9 mouse cellular contexts compared by ENCODE assay signal in genomic region chr1:63182636-63183270, GRCm38 (mm10). TPM values are rescaled to one million over a fixed set of nuclear protein-coding genes. Genes with fewer than 3 reads are reported as not detected.
DNase-seq lines count a peak whose midpoint lies in the region; ATAC-seq and TF ChIP-seq lines count a peak whose summit lies in the region.
"Had no signal": no experiment of that assay in that cellular context is flagged by ENCODE, and none has a peak within 500 bp of the region (broad histone marks: within the 10 kb centered on the region; RNA-seq: fewer than 3 reads in every experiment).

No protein-coding gene starts in this region.

- DNase-seq in intestine, embryonic 14.5 days (ENCODE audit: low spot score): peak; percentile 81
- no peak for DNase-seq in G1E (ENCODE audit: low spot score)
- peak; percentile 53 to 66 for DNase-seq in cerebellum, postnatal 36 days
- DNase-seq in gastrocnemius, postnatal 14 days: peak; percentile 35
- peak; percentile 68 to 73 for DNase-seq in left cerebral cortex, adult 18-20 months (ENCODE audit: low spot score in 2 of 2)
- DNase-seq in midbrain, postnatal 0 days (ENCODE audit: low spot score): peak; percentile 71
- peak; percentile 43 to 46 for DNase-seq in urinary bladder, postnatal 36 days (ENCODE audit: low spot score in 2 of 2)

- no peak overlapping the region for H3K4me2 ChIP-seq in intestine, embryonic 14.5 days (ENCODE audit: low read length)
- no peak overlapping the region for H3K4me2 ChIP-seq in intestine, embryonic 15.5 days (replicated peaks)
- no peak overlapping the region for H3K4me2 ChIP-seq in midbrain, postnatal 0 days (ENCODE audit: low read depth, low read length, poor library complexity, severe bottlenecking)
- H3K4me2 ChIP-seq: hindbrain, embryonic 15.5 days had no signal

- ATAC-seq in intestine, embryonic 14.5 days (replicated peaks; ENCODE audit: low FRiP score, low TSS enrichment, low read depth): no peak
- ATAC-seq in intestine, embryonic 15.5 days: no peak
- ATAC-seq in G1E (ENCODE audit: extremely low read depth, insufficient number of reproducible peaks, low FRiP score, poor library complexity, severe bottlenecking): no peak
- ATAC-seq in midbrain, postnatal 0 days (ENCODE audit: low FRiP score): no peak

- WGBS in intestine, embryonic 14.5 days: 58% methylated on average over 10 of the region's 10 CpGs
- WGBS in intestine, embryonic 15.5 days: 62% methylated on average over 10 of the region's 10 CpGs
- 46% methylated on average over 10 of the region's 10 CpGs for whole genome bisulfite sequencing in midbrain, postnatal 0 days

- no peaks in the 10 kb centered on the region for H3K27me3 ChIP-seq in intestine, embryonic 14.5 days (replicated peaks; ENCODE audit: control insufficient read depth, insufficient read depth, low read length)
- no peaks in the 10 kb centered on the region for H3K27me3 ChIP-seq in intestine, embryonic 15.5 days (replicated peaks)
- H3K27me3 ChIP-seq in G1E (ENCODE audit: insufficient read depth, low read length): no peaks in the 10 kb centered on the region
- H3K27me3 ChIP-seq in midbrain, postnatal 0 days (ENCODE audit: insufficient read depth, low read length): no peaks in the 10 kb centered on the region
- H3K27me3 ChIP-seq: hindbrain, embryonic 15.5 days had no signal

- H3K9ac ChIP-seq in intestine, embryonic 14.5 days (ENCODE audit: low read length): no peak overlapping the region
- no peak overlapping the region for H3K9ac ChIP-seq in intestine, embryonic 15.5 days
- H3K9ac ChIP-seq in midbrain, postnatal 0 days (replicated peaks; ENCODE audit: low read length, poor library complexity, severe bottlenecking): no peak overlapping the region
- H3K9ac ChIP-seq: hindbrain, embryonic 15.5 days had no signal

- H3K36me3 ChIP-seq in intestine, embryonic 14.5 days (ENCODE audit: control insufficient read depth, insufficient read depth, low read length): peaks cover 29% of the 10 kb centered on the region
- H3K36me3 ChIP-seq in intestine, embryonic 15.5 days: peaks cover 5% of the 10 kb centered on the region
- peaks cover 47% of the 10 kb centered on the region for H3K36me3 ChIP-seq in G1E (replicated peaks)
- 0 out of 2 replicates have a peak, but pooled peaks cover 3% of the 10 kb centered on the region for H3K36me3 ChIP-seq in midbrain, postnatal 0 days (ENCODE audit: insufficient read depth, low read length)

- TF ChIP-seq CTCF in G1E (IDR thresholded peaks at IDR 0.05; ENCODE audit: low read depth, low read length): peak; percentile 45
- TF ChIP-seq CTCF in midbrain, postnatal 0 days (IDR thresholded peaks at IDR 0.05): peak; percentile 90

- no peak overlapping the region for H3K4me3 ChIP-seq in intestine, embryonic 14.5 days (ENCODE audit: low read depth, low read length)
- H3K4me3 ChIP-seq in intestine, embryonic 15.5 days (replicated peaks): no peak overlapping the region
- H3K4me3 ChIP-seq in G1E (ENCODE audit: low read depth, low read length): no peak overlapping the region
- no peak overlapping the region for H3K4me3 ChIP-seq in midbrain, postnatal 0 days (ENCODE audit: low read depth, low read length)
- H3K4me3 ChIP-seq: hindbrain, embryonic 15.5 days had no signal

- H3K4me1 ChIP-seq in intestine, embryonic 14.5 days (replicated peaks; ENCODE audit: control insufficient read depth, insufficient read depth, low read length): peaks cover 9% of the 10 kb centered on the region
- H3K4me1 ChIP-seq in intestine, embryonic 15.5 days (replicated peaks): peaks cover 6% of the 10 kb centered on the region; the same call in 1 of the 2 replicates
- H3K4me1 ChIP-seq in G1E (ENCODE audit: insufficient read depth, low read depth, low read length): peaks cover 33% of the 10 kb centered on the region
- peaks cover 8% of the 10 kb centered on the region; the same call in 1 of the 2 replicates for H3K4me1 ChIP-seq in midbrain, postnatal 0 days (ENCODE audit: insufficient read depth, low read length)

- no peaks in the 10 kb centered on the region for H3K9me3 ChIP-seq in intestine, embryonic 14.5 days (ENCODE audit: control insufficient read depth, low read length)
- no peaks in the 10 kb centered on the region for H3K9me3 ChIP-seq in intestine, embryonic 15.5 days
- no peaks in the 10 kb centered on the region for H3K9me3 ChIP-seq in G1E (replicated peaks)
- no peaks in the 10 kb centered on the region for H3K9me3 ChIP-seq in midbrain, postnatal 0 days (ENCODE audit: low read length)
- H3K9me3 ChIP-seq: hindbrain, embryonic 15.5 days had no signal

- no peak overlapping the region for H3K27ac ChIP-seq in intestine, embryonic 14.5 days (ENCODE audit: low read depth)
- no peak overlapping the region for H3K27ac ChIP-seq in intestine, embryonic 15.5 days
- no peak overlapping the region for H3K27ac ChIP-seq in midbrain, postnatal 0 days (ENCODE audit: low read depth, low read length)
- H3K27ac ChIP-seq: hindbrain, embryonic 15.5 days had no signal

- intact Hi-C loops in gastrocnemius, postnatal 14 days (cut with DNase I; ENCODE audit: low total_unique reads): loop anchor here (10.0 kb wide), 1 partner anchor 72 kb away; no protein-coding TSS in a partner anchor

RNA-seq across cellular contexts. Expression of gene Ndufs1, which starts 6.1 kb away (rescaled TPM):
- 140 and 146 TPM in 2 replicates for polyA plus RNA-seq in intestine, embryonic 14.5 days (2014; fragmentation: Nextera tagmentation; extraction: Ambion mirVana)
- 168 and 169 TPM in 2 replicates for polyA plus RNA-seq in intestine, embryonic 15.5 days (2015; fragmentation: Nextera tagmentation; extraction: Ambion mirVana)
- total RNA-seq in G1E (2014; fragmentation: Nextera tagmentation) (176 and 217 TPM in 2 replicates), G1E (2017) (301 and 302 TPM in 2 replicates)
- polyA plus RNA-seq in G1E (2012): 57.4 and 85.7 TPM in 2 replicates
- 100 to 1,000 TPM; 328 to 405 TPM for total RNA-seq in gastrocnemius, postnatal 14 days (2021)
- total RNA-seq in left cerebral cortex, adult 18-20 months (2021): 100 to 1,000 TPM; 150 to 159 TPM
- 117 and 137 TPM in 2 replicates for total RNA-seq in midbrain, postnatal 0 days (2014; rRNA removed)
- polyA plus RNA-seq in midbrain, postnatal 0 days (2015; fragmentation: Nextera tagmentation; extraction: Ambion mirVana): 128 and 134 TPM in 2 replicates

RNA-seq across cellular contexts. Expression of gene Eef1b2, which starts 6.1 kb away (rescaled TPM):
- 798 and 813 TPM in 2 replicates for polyA plus RNA-seq in intestine, embryonic 14.5 days (2014; fragmentation: Nextera tagmentation; extraction: Ambion mirVana)
- polyA plus RNA-seq in intestine, embryonic 15.5 days (2015; fragmentation: Nextera tagmentation; extraction: Ambion mirVana): 545 and 642 TPM in 2 replicates
- total RNA-seq in G1E (2014; fragmentation: Nextera tagmentation): 533 and 593 TPM in 2 replicates
- total RNA-seq in G1E (2017): 2,744 and 2,961 TPM in 2 replicates
- 380 and 673 TPM in 2 replicates for polyA plus RNA-seq in G1E (2012)
- total RNA-seq in gastrocnemius, postnatal 14 days (2021): 100 to 1,000 TPM; 386 to 417 TPM
- total RNA-seq in left cerebral cortex, adult 18-20 months (2021): 100 to 1,000 TPM; 349 to 361 TPM
- total RNA-seq in midbrain, postnatal 0 days (2014; rRNA removed): 617 and 653 TPM in 2 replicates
- polyA plus RNA-seq in midbrain, postnatal 0 days (2015; fragmentation: Nextera tagmentation; extraction: Ambion mirVana): 449 and 480 TPM in 2 replicates

RNA-seq across cellular contexts. Expression of gene Gpr1, which starts 31.6 kb away (rescaled TPM):
- 0.09 TPM in 1 of 2 replicates, not detected in the other for polyA plus RNA-seq in intestine, embryonic 14.5 days (2014; fragmentation: Nextera tagmentation; extraction: Ambion mirVana)
- 0.21 and 0.33 TPM in 2 replicates for polyA plus RNA-seq in intestine, embryonic 15.5 days (2015; fragmentation: Nextera tagmentation; extraction: Ambion mirVana)
- not detected in 2 replicates for total RNA-seq in G1E (2014; fragmentation: Nextera tagmentation)
- total RNA-seq in G1E (2017): 0.16 and 0.29 TPM in 2 replicates
- polyA plus RNA-seq in G1E (2012): 0.02 TPM in 1 of 2 replicates, not detected in the other
- under 1 TPM; 0.53 to 0.69 TPM for total RNA-seq in gastrocnemius, postnatal 14 days (2021)
- total RNA-seq in left cerebral cortex, adult 18-20 months (2021): under 1 TPM; 0.53 to 0.73 TPM
- total RNA-seq in midbrain, postnatal 0 days (2014; rRNA removed): 0.16 and 1.2 TPM in 2 replicates
- 1.2 TPM in 2 replicates for polyA plus RNA-seq in midbrain, postnatal 0 days (2015; fragmentation: Nextera tagmentation; extraction: Ambion mirVana)
